Mouse (Mus musculus) thymus, adult 2 months (tissue): ENCODE data around the gene 1700012B09Rik.

Source experiments
- CTCF ChIP-seq: fragments of 200-500 bp; IDR thresholded peaks from 2 replicates; pipeline ENCODE4 v1.5.1; 2012; ENCODE audit warnings: mild to moderate bottlenecking, control low read depth, low read length, moderate library complexity, borderline replicate concordance; ENCODE audit not compliant: control insufficient read depth, poor library complexity, insufficient read depth; ENCODE audit errors: extremely low read depth
- POLR2A ChIP-seq: fragments of 200-500 bp; IDR thresholded peaks from 2 replicates; pipeline ENCODE4 v1.6.1; 2012; ENCODE audit warnings: mild to moderate bottlenecking, low read length, control low read depth, moderate library complexity; ENCODE audit not compliant: control insufficient read depth, poor library complexity, insufficient read depth; ENCODE audit errors: extremely low read depth

GRCm38 (mm10) chr9:14758590-14758989 is 12.2 kb downstream of the 1700012B09Rik start:
- TF ChIP-seq CTCF (no peak), POLR2A (no peak)
